Mouse (Mus musculus) common myeloid progenitor, adult 5-6 weeks (primary cell): ENCODE data around the gene Il21. TPM values are rescaled to one million over a fixed set of nuclear protein-coding genes. Genes with fewer than 3 reads are reported as not detected.

Source experiments
- ATAC-seq: replicated peaks from 2 replicates; pipeline ENCODE4 v1.8.0; 2016; ENCODE audit warnings: low read depth, mild to moderate bottlenecking, moderate TSS enrichment, inconsistent platforms; ENCODE audit not compliant: poor library complexity, severe bottlenecking
- total RNA-seq: library from RNA; stranded (forward); fragments of 200-1000, 187-1606 nt; gene quantifications from 2 replicates; pipeline ENCODE4 v1.2.3, GENCODE M21; 2017

Gene Il21
- total RNA-seq, 1 experiment from 2014 or later: not detected

DNA sequence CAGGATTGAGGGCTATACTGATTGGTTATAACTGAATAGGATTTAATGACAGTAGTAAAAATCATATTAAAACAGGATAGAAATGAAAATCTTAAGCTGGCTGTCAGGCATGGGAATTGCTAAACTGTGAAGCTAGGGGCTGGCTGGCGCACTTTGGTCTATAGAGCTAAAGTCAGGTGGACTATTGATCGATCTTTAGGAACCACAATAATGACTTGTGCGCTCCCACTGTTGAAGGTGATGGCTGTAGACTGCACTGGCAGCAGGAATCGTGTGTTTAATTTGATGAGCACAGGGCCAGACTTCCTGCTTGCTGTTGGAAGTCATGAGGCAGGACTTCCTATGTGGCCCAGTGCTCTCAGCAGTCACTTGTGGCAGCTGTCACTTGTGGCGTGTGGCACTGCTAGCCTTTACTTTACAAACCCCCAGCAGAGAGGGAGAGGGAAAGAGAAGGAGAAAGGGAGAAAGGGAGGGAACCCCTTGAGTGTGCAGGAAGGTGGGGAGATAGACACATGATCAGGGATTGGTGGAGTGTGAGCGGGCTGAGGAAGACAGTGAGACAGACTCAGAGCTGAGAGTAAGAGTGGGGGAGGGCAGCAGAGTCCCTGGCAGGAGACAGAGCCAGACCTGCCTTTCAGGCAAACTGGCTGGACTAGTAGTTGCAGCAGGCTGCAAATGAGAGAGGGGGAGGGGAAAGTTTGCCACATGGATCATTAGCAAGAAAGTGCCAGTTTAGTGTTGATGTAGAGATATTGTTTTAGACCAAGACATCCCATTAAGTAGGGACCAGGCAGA, 31.1 kb downstream of the Il21 start:
- ATAC-seq: no peak

DNA sequence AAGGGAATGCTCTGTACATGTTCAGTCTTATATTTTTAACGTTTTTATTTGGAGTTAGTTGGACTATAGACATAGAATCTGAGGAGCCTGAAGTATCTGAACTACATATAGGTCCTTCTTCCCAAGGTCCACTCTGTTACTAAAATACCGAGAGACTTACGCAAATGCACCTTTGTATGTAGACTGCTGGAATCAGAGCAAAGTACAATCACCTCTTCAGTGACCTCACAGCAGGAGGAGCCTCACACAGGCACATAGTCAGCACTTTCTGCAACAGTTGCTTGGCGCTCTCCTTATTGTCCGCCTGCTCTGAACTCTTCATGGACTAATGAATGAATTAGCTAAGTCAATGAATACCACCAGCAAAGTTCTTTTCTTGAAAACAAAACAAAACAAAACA, 34.1 kb downstream of the Il21 start:
- no peak for ATAC-seq

DNA sequence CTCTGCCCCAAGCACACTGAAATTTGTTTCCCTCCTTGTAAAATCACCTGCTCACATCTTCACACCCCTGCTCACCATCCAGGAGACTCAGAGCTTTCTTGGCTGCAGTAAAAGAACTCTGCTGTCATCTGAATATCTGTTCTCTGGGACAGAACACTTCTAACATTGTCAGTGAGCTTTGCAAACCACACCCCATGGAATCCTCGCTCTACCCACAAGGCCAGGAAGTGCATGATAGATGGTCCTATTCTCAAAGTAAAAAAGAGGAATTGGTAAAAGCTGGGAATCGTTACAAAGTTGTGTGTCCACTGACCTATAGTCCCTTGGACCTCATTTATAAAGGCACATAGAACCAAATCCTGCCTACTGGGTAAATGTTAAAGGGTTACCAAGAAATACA, 40.5 kb downstream of the Il21 start:
- ATAC-seq: peak; percentile 71

DNA sequence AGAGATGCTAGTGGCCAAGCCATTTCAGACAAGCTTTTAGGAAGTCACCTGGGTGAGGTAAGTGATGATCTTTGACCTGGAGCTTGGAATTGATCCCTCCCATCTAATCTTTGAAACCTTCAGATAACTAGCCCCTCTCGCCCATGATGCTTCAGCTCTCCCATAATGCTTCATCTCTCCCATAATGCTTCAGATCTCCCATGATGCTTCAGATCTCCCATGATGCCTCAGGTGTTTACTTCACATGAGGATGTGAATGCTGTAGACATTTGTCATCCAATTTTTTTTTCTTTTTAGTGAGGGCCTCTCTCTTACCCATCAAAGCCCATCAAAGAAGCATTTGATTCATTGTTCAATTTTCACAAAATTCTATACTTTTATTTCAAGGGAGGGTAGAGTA, 46.9 kb downstream of the Il21 start:
- no peak for ATAC-seq

DNA sequence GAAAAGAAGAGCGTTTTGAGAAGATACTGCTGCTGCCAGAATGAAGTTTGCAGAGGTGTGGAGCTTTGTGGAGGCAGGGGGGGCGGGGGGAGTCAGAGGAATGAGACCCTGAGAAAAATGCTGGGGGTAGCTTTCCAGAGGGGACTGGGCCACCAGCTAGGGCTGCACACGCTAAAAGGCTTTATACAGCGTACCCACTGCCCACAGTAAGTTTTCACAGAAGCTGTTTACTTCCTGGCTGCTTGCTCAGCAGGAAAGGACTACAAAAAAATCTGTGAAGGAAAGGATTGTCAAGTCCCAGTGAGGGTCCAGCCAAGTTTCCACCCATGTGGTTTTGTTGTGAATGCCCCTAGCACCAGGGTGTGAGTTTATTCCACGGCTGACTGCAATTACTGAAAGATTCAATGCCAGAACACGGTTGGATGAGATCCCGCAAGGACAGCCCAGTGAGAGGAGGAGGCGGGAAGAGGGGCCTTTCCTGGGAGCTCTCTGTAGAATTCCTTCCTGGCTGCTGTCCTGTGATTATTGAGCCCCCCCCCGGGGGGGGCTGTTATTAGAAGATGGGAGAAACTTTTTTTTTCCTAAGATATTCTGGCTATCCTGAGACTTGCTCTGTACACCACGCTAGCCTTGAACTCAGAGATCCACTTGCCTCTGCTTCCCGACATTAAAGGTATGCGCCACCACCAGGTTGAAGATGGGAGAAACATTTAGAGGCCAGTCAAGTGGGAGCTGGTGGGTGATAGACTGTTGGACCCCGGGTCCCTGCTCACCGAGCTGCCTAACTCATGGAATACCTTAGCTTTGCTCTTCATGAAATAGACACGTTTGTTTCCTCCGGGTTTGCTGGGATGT, 49.8 kb downstream of the Il21 start:
- ATAC-seq: no peak

DNA sequence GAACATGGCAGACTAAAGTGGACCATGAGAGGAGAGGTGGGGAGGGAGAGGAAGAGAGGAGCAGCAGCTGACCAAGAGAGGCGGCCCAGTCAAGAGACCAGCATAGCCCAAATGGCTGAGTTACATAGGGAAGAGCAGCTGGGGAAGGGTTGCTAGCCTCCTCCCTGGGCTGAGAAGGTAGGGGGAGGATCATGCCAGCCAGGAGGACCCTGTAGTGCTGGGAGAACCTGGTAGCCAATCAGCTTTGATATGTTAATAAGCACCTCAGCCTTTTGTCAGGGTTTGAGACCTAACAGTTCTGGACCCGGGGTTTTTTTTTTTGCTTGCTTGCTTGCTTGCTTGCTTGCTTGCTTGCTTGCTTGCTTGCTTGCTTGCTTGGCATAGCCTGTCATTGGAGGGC, 51.4 kb downstream of the Il21 start:
- ATAC-seq: 0 out of 2 replicates have a peak, but pooled peaks have one; percentile 11

DNA sequence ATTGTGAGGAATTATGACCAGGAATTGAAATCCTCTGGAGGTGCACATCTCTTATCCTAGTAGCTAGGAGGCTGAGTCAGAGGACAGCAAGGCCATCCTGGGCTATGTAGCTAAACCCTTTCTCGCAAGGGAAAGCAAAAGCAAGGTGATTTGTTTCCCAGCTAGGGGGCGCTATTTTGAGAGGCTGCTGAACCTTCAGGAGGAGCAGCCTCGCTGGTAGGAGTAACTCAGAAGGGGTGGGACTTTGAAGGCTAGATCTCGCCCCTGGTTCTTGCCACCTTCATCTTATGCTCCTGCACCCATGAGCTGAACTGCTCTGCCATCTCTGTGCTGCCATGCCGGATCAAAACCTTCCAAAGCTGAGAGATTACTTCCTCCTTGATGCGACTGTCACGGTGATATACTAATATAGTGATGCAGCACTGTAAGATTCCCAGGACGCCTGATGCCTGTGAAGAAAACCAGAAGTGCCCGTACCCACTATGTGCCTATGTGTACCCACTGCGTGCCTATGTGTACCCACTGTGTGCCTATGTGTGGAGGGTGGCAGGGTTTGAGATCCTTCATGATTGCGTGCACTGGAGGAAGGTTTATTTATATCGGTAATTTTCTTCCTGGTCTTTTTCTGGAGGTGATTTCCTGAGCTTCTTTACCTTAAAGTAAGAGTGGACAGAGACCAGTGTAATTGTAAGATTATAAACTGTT, 52.2 kb downstream of the Il21 start:
- ATAC-seq: 0 out of 2 replicates have a peak, but pooled peaks have one; percentile 32

DNA sequence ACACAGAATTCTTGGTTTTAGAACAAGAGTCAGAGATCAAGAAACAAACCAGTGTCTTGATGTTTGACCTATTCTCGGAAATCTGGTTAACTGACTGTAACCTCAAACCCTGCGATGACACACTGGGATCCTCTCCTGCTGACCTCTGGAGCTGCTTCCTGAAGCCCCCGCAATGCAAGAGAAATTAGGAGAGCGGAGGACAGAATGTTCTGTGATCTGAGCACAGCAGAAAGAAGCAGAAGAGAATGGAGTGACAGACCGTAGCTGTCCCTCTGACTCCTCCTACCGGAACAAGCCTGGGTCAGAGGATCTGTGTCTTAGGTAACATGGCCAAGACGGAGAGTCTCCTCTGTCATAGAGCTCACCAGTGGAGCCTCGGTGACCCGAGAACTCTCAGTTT, 53.0 kb downstream of the Il21 start:
- ATAC-seq: no peak

DNA sequence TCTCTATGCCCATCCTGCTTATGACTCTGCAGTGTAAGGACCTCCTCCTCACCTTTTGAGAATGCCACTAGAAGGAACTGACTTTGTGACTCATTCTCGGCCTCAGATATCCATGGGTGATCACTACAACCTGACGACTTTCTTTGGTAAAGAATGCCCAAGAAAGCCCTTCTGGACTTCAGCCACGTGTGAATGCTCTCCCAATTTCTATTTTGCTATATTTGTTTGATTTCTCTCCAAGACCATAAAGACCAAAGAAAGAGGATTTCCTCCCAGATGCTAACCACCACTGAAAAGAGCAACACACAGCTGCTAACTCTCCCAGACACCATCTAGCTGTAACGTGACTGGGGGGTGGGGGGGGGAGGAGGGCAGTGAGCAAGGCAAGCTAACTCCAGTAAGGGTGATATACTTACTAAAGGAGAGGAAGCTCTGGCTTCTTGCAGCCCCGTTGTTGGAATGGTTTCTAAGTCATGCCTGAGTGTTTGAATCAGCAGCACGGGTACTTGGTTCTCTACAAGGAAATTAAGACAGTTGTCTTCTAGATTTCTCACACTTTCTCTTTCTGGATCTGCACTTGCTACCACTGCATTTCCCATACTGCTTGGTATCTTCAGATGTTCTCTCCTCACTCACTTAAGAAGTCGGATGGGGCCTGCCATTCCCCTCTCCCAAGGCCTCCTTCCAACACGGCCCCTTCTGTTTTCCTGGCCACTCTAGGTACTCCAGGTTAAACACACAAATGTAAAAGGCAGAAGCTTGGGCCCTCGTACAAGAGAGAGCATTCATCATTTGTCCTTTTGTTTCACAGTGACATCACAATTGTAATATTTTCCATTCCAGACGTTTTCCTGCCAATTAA, 57.5 kb downstream of the Il21 start:
- ATAC-seq: 0 out of 2 replicates have a peak, but pooled peaks have one; percentile 33

DNA sequence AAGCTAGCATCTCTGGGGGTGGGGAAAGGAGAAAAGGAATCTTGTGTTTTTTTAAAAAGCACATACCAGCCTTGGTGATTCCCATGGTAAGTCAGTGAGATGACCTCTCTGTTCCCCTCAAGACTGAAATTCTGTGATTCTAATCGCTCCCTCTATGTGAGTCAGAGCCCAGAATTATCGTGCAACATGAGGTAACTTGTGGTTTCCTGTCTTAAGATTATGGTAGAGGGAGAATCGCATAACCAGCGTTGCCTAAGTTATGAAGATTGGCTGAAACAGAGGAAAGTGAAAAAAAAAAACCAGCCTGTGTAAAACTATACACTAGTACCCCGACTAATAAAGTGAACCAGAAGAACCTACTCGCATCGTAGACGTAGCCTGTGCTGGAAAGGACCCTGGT, 59.2 kb downstream of the Il21 start:
- ATAC-seq: peak; percentile 92

Other genes starting within 250 kb of the Il21 start
- not detected in 2 replicates for gene Adad1, start 169.1 kb downstream of the Il21 start, total RNA-seq
- not detected in 2 replicates for gene Il2, start 106.7 kb downstream of the Il21 start, total RNA-seq
- gene Bbs12, start 79.9 kb upstream of the Il21 start, total RNA-seq: 6.6 and 8.1 TPM in 2 replicates
- 4.0 and 6.5 TPM in 2 replicates for gene Cetn4, start 80.1 kb upstream of the Il21 start, total RNA-seq
- gene Fgf2, start 115.7 kb upstream of the Il21 start, total RNA-seq: 0.05 and 0.23 TPM in 2 replicates
- 174 and 222 TPM in 2 replicates for gene Spata5, start 187.3 kb upstream of the Il21 start, total RNA-seq
- 27.5 and 29.1 TPM in 2 replicates for gene Nudt6, start 187.6 kb upstream of the Il21 start, total RNA-seq